Mouse (Mus musculus) heart, embryonic 13.5 days (tissue): ENCODE data around the gene Trim52. TPM values are rescaled to one million over a fixed set of nuclear protein-coding genes. Genes with fewer than 3 reads are reported as not detected.
"Not testable (repeated sequence)": the region's sequence is repeated elsewhere in the genome, so short reads cannot be mapped to it uniquely, and the experiment has no call there.

Source experiments
- ATAC-seq: fragments of 200-750 bp; cut with Nextera tagmentation; 2 replicates; pipeline ENCODE4 v1.8.0; 2017; ENCODE audit warnings: moderate TSS enrichment; ENCODE audit not compliant: insufficient number of reproducible peaks, low FRiP score, low TSS enrichment; ENCODE audit errors: extremely low read depth
- H3K27ac ChIP-seq: fragments of 300-500 bp; sonication (generic); replicated peaks from 2 replicates; pipeline ENCODE4 v1.5.1; 2015; ENCODE audit warnings: moderate library complexity, mild to moderate bottlenecking, inconsistent platforms
- H3K27me3 ChIP-seq: fragments of 300-500 bp; sonication (generic); replicated peaks from 2 replicates; pipeline ENCODE4 v1.6.1; 2015; ENCODE audit warnings: mild to moderate bottlenecking, inconsistent platforms
- H3K36me3 ChIP-seq: fragments of 300-500 bp; sonication (generic); 2 replicates; pipeline ENCODE4 v1.6.1; 2015; ENCODE audit warnings: mild to moderate bottlenecking, inconsistent platforms
- H3K4me1 ChIP-seq: fragments of 300-500 bp; sonication (generic); 2 replicates; pipeline ENCODE4 v1.6.1; 2015; ENCODE audit warnings: inconsistent platforms
- H3K4me2 ChIP-seq: fragments of 300-500 bp; sonication (generic); 2 replicates; pipeline ENCODE4 v1.6.1; 2015; ENCODE audit warnings: inconsistent platforms, mild to moderate bottlenecking, moderate library complexity
- H3K4me3 ChIP-seq: fragments of 300-500 bp; sonication (generic); 2 replicates; pipeline ENCODE4 v1.5.1; 2015; ENCODE audit warnings: moderate library complexity, mild to moderate bottlenecking, inconsistent platforms
- H3K9ac ChIP-seq: fragments of 300-500 bp; sonication (generic); 2 replicates; pipeline ENCODE4 v1.6.1; 2015; ENCODE audit warnings: inconsistent platforms, mild to moderate bottlenecking, moderate library complexity
- H3K9me3 ChIP-seq: fragments of 300-500 bp; sonication (generic); 2 replicates; pipeline ENCODE4 v1.6.1; 2016; ENCODE audit warnings: inconsistent platforms
- WGBS: fragments of 180-500 bp; shearing (Covaris S2); methylation state at CpG from one replicate; pipeline ENCODE4 v1.1.7; 2015; ENCODE audit warnings: mixed read lengths; 5-methylcytosine and 5-hydroxymethylcytosine counted together
- polyA plus RNA-seq: library from polyadenylated mRNA; unstranded; fragments of >200 nt; fragmentation: Nextera tagmentation; extraction: Ambion mirVana; gene quantifications from 2 replicates; pipeline ENCODE4 v1.2.1, GENCODE M21; 2015

Gene Trim52
- polyA plus RNA-seq, 1 experiment from 2014 or later: not detected

DNA sequence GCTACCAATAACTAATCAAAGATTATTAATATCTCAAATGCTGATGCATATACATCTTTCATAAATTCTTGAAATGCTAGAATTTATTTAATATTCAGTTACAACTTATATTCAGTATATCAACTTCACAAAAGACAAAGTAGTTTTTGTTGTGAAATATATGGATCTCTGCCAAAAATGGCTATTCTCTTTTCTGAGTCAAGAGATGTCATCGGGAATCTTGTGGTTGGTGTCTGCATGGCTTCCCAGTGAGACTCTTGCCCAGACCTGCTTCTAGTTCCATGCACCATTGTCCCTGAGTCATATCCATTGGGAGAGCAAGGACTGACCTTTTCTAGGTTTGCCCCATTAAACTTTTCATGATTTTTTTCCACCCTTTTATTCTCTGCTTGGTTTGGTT is 50.5 kb downstream of the Trim52 start:
- H3K9me3 ChIP-seq: no peaks in the 10 kb centered on the region
- no peak overlapping the region for H3K4me2 ChIP-seq
- no peak for ATAC-seq
- no peak overlapping the region for H3K9ac ChIP-seq
- no peaks in the 10 kb centered on the region for H3K36me3 ChIP-seq
- H3K27ac ChIP-seq: no peak overlapping the region
- H3K27me3 ChIP-seq: no peaks in the 10 kb centered on the region
- H3K4me3 ChIP-seq: no peak overlapping the region
- no peaks in the 10 kb centered on the region for H3K4me1 ChIP-seq
- WGBS: 82% methylated on average over 1 of the region's 1 CpGs

DNA sequence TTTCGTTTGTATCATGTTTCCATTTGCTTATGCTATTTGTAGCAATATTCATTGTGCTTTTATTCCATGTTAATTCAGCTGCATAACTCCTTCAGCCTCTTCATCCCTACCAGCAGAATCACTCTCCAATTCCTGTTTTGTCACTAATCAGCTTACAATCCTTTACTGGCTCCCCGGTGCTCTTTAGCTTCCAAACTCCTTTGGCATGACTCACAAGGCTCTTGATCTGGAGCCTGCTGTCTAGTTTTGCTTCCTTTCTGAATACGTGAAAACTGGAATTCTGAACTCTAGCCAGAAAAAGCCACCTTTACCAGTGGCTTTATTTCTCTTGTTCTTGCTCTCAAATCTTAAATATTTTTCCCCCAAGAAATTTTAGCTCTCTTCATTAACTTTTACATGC is 56.3 kb downstream of the Trim52 start:
- no peaks in the 10 kb centered on the region for H3K36me3 ChIP-seq
- no peak overlapping the region for H3K4me2 ChIP-seq
- H3K9ac ChIP-seq: no peak overlapping the region
- no peaks in the 10 kb centered on the region for H3K4me1 ChIP-seq
- H3K9me3 ChIP-seq: no peaks in the 10 kb centered on the region; the same call in 1 of the 2 replicates
- H3K27ac ChIP-seq: no peak overlapping the region
- no peak overlapping the region for H3K4me3 ChIP-seq
- WGBS: 56% methylated on average over 3 of the region's 3 CpGs
- H3K27me3 ChIP-seq: no peaks in the 10 kb centered on the region
- no peak for ATAC-seq

DNA sequence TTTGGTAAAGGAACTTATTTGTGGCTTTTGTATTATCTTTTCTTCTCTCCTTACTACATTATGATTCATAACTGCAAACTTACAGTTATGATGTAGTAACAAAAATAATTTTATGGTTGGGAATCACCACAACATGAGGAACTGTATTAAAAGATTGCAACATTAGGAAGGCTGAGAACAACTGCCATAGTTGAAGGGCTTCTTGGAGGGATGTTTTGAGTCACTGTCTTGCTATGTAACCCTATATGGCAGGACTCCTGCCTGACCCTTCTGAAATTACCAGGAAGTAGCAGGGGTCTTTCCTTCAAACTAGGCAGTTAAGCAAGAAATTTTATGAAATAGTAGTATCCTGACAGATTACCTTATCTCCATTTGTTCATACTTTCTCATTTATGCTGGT is 57.2 kb downstream of the Trim52 start:
- no peak overlapping the region for H3K4me2 ChIP-seq
- H3K9ac ChIP-seq: no peak overlapping the region
- no peak overlapping the region for H3K4me3 ChIP-seq
- no peaks in the 10 kb centered on the region for H3K36me3 ChIP-seq
- H3K27ac ChIP-seq: no peak overlapping the region
- no peaks in the 10 kb centered on the region; the same call in 1 of the 2 replicates for H3K9me3 ChIP-seq
- no peaks in the 10 kb centered on the region for H3K27me3 ChIP-seq
- no peaks in the 10 kb centered on the region for H3K4me1 ChIP-seq
- no peak for ATAC-seq

DNA sequence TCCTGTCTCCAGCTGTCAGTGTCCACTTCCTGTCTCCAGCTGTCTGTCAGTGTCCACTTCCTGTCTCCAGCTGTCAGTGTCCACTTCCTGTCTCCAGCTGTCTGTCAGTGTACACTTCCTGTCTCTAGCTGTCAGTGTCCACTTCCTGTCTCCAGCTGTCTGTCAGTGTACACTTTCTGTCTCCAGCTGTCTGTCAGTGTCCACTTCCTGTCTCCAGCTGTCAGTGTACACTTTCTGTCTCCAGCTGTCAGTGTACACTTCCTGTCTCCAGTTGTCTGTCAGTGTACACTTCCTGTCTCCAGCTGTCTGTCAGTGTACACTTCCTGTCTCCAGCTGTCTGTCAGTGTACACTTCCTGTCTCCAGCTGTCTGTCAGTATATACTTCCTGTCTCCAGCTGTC is 57.9 kb downstream of the Trim52 start:
- H3K9me3 ChIP-seq, H3K4me2 ChIP-seq, H3K27me3 ChIP-seq, H3K36me3 ChIP-seq, H3K27ac ChIP-seq, ATAC-seq, H3K9ac ChIP-seq, H3K4me1 ChIP-seq, H3K4me3 ChIP-seq: not testable (repeated sequence)

DNA sequence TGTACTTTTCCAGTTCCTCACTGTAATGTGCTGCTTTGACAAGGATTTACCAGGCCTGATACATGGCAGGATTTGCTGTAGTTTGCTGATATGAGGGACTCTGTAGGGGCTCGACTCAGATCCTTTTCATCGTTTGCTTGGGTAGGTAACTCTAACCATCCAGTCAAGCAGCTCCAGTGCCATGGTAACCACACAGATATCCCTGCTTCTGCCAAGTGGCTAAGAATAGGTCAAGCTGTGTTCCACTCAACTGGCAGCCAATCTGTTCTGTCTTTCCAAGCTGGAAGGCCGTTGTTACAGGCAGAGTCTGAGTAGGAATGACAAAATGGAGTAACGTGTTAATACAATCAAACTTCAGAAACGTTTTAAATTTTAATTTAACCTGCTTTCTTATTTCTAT is 70.9 kb downstream of the Trim52 start:
- WGBS: 35% methylated on average over 5 of the region's 5 CpGs
- no peak overlapping the region for H3K4me2 ChIP-seq
- no peak for ATAC-seq

DNA sequence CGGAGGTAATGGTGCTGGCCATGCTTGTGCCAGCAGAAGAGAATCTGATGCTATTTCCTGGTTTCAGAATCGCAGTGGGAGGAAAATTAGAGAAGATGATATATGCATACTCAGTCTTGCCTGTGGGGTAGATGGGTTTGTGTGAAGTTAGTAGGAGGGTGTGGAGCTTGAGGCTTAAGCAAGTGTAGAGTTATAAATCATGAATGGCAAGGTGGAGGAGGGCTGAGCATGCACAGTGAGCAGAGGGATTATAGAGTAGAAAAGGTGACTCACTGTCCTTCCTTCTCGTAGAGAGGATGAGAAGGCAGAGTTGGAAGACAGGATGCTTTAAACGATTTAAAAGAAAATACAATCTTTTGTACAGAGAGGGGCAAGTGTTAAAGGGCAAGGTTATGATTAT is 72.2 kb downstream of the Trim52 start:
- H3K4me2 ChIP-seq: no peak overlapping the region
- H3K9ac ChIP-seq: no peak overlapping the region
- no peak for ATAC-seq
- no peaks in the 10 kb centered on the region for H3K27me3 ChIP-seq
- no peak overlapping the region for H3K27ac ChIP-seq
- H3K9me3 ChIP-seq: no peaks in the 10 kb centered on the region
- peaks cover 2% of the 10 kb centered on the region; the same call in 1 of the 2 replicates for H3K4me1 ChIP-seq
- H3K36me3 ChIP-seq: no peaks in the 10 kb centered on the region
- H3K4me3 ChIP-seq: no peak overlapping the region
- 72% methylated on average over 4 of the region's 4 CpGs for WGBS

More for the DNA sequence above, 70.9 kb downstream of the Trim52 start:
- H3K27me3 ChIP-seq: no peaks in the 10 kb centered on the region
- H3K9me3 ChIP-seq: no peaks in the 10 kb centered on the region
- no peak overlapping the region for H3K27ac ChIP-seq
- H3K4me1 ChIP-seq: peaks cover 2% of the 10 kb centered on the region; the same call in 1 of the 2 replicates
- no peak overlapping the region for H3K9ac ChIP-seq
- H3K36me3 ChIP-seq: no peaks in the 10 kb centered on the region
- no peak overlapping the region for H3K4me3 ChIP-seq

DNA sequence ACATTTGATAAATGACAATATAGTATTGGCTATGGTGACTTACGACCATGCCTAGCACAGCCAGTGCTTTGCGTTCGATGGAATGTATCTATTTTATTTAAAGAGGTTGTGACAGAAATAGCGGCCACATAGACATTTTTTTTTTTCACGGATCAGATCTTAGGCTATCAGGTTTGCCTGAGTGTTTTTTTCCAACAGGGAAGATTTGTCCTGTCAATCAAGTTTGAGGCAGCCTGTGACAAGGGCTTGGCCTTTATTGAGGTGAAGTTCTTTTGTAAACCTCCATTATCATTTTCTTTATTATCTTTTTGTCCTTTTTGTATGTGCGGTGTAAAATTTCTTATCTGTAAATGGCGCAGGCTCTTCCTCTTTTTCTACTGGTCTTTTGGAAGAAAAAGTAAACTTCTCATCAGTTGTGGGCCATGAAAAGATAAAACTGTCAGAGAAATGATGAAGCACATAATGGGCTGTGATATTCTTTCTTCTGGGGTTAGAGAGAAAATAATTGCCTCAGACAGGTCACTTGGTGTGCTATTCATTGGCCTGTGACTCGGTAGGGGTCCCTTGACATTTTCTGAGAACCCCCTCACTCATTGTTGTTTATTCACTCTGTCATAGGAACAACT is 73.2 kb downstream of the Trim52 start:
- no peak for ATAC-seq
- Histone ChIP-seq H3K9me3 (no peaks in the 10 kb centered on the region), H3K9ac (no peak overlapping the region), H3K4me1 (peaks cover 2% of the 10 kb centered on the region; the same call in 1 of the 2 replicates), H3K4me3 (no peak overlapping the region), H3K27ac (no peak overlapping the region), H3K27me3 (no peaks in the 10 kb centered on the region), H3K36me3 (no peaks in the 10 kb centered on the region), H3K4me2 (no peak overlapping the region)
- 54% methylated on average over 8 of the region's 8 CpGs for WGBS

DNA sequence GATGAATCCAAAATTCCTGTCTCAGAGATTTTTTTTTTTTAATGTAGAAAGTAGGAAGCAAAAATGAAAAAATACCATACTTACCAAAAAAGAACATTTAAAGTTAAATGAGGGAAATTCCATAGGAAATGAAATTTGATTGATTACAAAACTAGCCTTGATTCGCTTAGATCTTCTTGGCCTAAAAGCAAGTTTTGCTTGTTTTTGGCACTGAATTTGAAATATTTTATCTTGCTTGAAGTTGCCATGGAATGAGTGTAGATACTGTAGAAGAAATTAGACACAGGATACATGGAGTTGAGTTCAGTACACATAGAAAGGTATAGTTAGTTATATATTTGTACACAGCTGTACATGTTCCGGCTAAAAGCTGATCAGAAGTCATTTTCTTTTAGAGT is 73.7 kb downstream of the Trim52 start:
- no peak overlapping the region for H3K4me3 ChIP-seq
- no peaks in the 10 kb centered on the region for H3K9me3 ChIP-seq
- H3K9ac ChIP-seq: no peak overlapping the region
- no peak for ATAC-seq
- no peak overlapping the region for H3K4me2 ChIP-seq
- H3K36me3 ChIP-seq: no peaks in the 10 kb centered on the region
- WGBS: 66% methylated on average over 2 of the region's 2 CpGs
- peaks cover 2% of the 10 kb centered on the region; the same call in 1 of the 2 replicates for H3K4me1 ChIP-seq
- no peak overlapping the region for H3K27ac ChIP-seq
- no peaks in the 10 kb centered on the region for H3K27me3 ChIP-seq

DNA sequence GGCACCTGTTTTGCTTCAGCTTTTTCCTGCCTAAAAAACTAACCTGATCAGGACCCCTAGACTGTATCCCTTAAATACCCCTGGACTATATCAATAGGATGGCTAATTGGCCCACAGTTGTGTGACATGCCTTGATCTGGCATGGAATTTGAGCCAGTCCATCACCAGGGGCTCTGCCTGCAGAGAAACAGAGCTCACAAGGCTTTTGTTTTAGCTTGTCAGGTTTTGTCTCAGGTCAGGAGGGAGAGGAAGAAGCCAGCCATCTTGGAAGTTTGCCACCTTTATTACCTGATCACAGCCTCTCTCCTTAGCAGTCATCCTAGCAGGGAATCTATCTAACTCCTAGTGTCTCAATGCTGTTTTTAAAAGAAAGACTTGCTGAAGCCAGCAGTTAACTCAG is 74.6 kb downstream of the Trim52 start:
- H3K36me3 ChIP-seq: no peaks in the 10 kb centered on the region
- no peak for ATAC-seq
- H3K27ac ChIP-seq: no peak overlapping the region
- H3K27me3 ChIP-seq: no peaks in the 10 kb centered on the region
- no peaks in the 10 kb centered on the region for H3K9me3 ChIP-seq
- H3K4me1 ChIP-seq: peaks cover 2% of the 10 kb centered on the region; the same call in 1 of the 2 replicates
- no peak overlapping the region for H3K4me3 ChIP-seq
- H3K4me2 ChIP-seq: no peak overlapping the region
- no peak overlapping the region for H3K9ac ChIP-seq

DNA sequence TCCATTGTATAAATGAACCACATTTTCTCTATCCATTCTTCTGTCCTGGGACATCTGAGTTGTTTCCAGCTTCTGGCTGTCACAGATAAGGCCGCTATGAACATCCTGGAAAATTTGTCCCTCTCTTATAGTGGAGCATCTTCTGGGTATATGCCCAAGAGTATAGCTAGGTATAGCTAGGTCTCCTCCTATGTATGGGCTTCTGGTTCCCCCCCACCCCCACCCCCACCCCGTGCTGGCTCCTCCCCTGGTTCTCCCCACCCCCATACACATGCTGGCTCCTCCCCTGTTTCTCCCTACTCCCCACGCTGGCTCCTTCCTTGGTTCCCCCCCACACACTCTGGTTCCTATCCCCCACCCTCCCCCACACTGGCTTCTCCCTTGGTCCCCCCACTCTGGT is 78.0 kb downstream of the Trim52 start:
- H3K27me3 ChIP-seq: no peaks in the 10 kb centered on the region
- H3K4me2 ChIP-seq: no peak overlapping the region
- no peak for ATAC-seq
- H3K4me3 ChIP-seq: no peak overlapping the region
- H3K9me3 ChIP-seq: no peaks in the 10 kb centered on the region
- no peak overlapping the region for H3K27ac ChIP-seq
- no peaks in the 10 kb centered on the region for H3K36me3 ChIP-seq
- 61% methylated on average over 3 of the region's 3 CpGs for WGBS
- H3K4me1 ChIP-seq: peaks cover 2% of the 10 kb centered on the region; the same call in 1 of the 2 replicates
- H3K9ac ChIP-seq: no peak overlapping the region
